Mouse (Mus musculus): Measurements from ENCODE around the gene Slc22a1. TPM values are rescaled to one million over a fixed set of nuclear protein-coding genes. Genes with fewer than 3 reads are reported as not detected.

Gene Slc22a1
- polyA plus RNA-seq, 1 experiment from 2014 or later: 1.6 TPM

DNA sequence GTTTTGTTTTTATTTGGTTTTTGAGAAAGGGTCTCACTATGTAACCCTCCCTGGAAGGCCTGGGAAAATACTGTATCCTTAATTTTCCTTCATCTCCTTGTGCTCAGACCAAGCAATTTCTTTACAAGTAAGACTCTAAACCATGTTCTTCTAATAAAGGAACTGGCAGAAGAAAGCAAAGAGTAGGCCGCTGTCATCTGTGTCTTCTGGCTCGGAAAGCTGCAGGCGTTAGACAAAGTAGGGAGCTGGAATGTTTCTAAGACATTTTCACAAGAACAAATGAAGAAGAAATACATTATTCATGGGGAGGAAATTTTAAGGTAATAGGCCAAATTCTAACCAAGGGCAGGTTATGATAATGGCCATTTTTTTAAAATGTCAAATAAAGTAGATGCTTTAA is 21.6 kb downstream of the Slc22a1 start:
- WGBS: 82% methylated on average over 3 of the region's 3 CpGs
- Histone ChIP-seq H3K27me3 (replicated peaks; ENCODE audit: insufficient read depth, low read length) (no peaks in the 10 kb centered on the region), H3K9me3 (ENCODE audit: low read length) (no peaks in the 10 kb centered on the region), H3K27ac (ENCODE audit: low read length) (no peak overlapping the region), H3K9ac (replicated peaks; ENCODE audit: low read depth) (no peak overlapping the region), H3K36me3 (ENCODE audit: insufficient read depth, low read length) (no peaks in the 10 kb centered on the region), H3K4me2 (replicated peaks; ENCODE audit: low read depth, low read length) (no peak overlapping the region), H3K4me3 (ENCODE audit: low read depth, low read length) (no peak overlapping the region), H3K4me1 (ENCODE audit: insufficient read depth, low read depth, low read length) (no peaks in the 10 kb centered on the region)
- TF ChIP-seq EP300 (IDR thresholded peaks at IDR 0.05): no peak
- TF ChIP-seq CTCF (IDR thresholded peaks at IDR 0.05): no peak
- ATAC-seq: no peak
- DNase-seq (ENCODE audit: low spot score): no peak

DNA sequence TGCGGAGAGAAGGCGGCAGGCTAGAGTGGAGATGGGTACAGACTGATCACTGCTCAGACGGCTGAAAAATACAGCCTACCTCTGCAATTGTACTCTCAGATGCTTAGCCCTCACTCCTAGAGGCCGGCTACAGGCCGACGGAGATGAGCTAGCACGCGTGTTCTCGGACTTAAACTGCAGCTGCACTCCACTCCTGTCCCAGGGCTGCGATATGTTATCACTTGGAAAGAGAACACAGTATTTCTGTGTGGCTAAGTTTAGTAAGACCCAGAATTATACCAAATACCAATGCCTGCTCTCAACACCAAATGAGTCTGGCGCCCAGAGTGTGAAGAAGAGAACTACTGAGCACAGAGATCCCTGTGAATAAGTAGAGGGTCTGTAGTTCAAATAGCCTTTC is 23.0 kb downstream of the Slc22a1 start:
- no peak overlapping the region for H3K4me3 ChIP-seq (ENCODE audit: low read depth, low read length)
- H3K36me3 ChIP-seq (ENCODE audit: insufficient read depth, low read length): no peaks in the 10 kb centered on the region
- DNase-seq (ENCODE audit: low spot score): no peak
- 90% methylated on average over 11 of the region's 11 CpGs for WGBS
- TF ChIP-seq EP300 (IDR thresholded peaks at IDR 0.05): no peak
- TF ChIP-seq CTCF (IDR thresholded peaks at IDR 0.05): no peak
- H3K4me2 ChIP-seq (replicated peaks; ENCODE audit: low read depth, low read length): no peak overlapping the region
- H3K9ac ChIP-seq (replicated peaks; ENCODE audit: low read depth): no peak overlapping the region
- H3K27ac ChIP-seq (ENCODE audit: low read length): no peak overlapping the region
- no peak for ATAC-seq
- no peaks in the 10 kb centered on the region for H3K9me3 ChIP-seq (ENCODE audit: low read length)
- no peaks in the 10 kb centered on the region for H3K4me1 ChIP-seq (ENCODE audit: insufficient read depth, low read depth, low read length)
- no peaks in the 10 kb centered on the region for H3K27me3 ChIP-seq (replicated peaks; ENCODE audit: insufficient read depth, low read length)

DNA sequence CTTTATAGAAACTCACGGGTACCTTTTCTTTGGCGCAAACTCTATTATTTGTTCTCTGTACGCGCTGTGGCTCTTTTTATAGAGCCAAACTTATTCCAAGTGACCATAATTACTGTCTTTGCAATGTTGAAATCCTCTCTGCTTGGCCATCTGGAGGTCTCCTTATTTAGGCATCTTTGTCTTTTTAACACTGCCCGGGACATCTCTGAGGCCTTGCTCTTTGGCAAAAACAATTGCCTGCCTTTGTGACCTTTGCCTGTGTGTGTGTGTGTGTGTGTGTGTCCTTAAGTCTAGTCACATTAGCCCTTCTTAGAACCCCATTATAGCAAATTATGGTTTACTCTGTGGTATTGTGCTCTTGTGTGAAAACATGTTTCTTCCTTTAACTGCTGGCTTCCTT is 30.2 kb downstream of the Slc22a1 start:
- no peaks in the 10 kb centered on the region for H3K9me3 ChIP-seq (ENCODE audit: low read length)
- H3K4me1 ChIP-seq (ENCODE audit: insufficient read depth, low read depth, low read length): no peaks in the 10 kb centered on the region
- WGBS: 58% methylated on average over 5 of the region's 5 CpGs
- H3K27me3 ChIP-seq (replicated peaks; ENCODE audit: insufficient read depth, low read length): no peaks in the 10 kb centered on the region
- no peak overlapping the region for H3K4me2 ChIP-seq (replicated peaks; ENCODE audit: low read depth, low read length)
- DNase-seq (ENCODE audit: low spot score): peak; percentile 86
- H3K9ac ChIP-seq (replicated peaks; ENCODE audit: low read depth): no peak overlapping the region
- no peak overlapping the region for H3K4me3 ChIP-seq (ENCODE audit: low read depth, low read length)
- no peaks in the 10 kb centered on the region for H3K36me3 ChIP-seq (ENCODE audit: insufficient read depth, low read length)
- peak overlapping the region; percentile 60 for H3K27ac ChIP-seq (ENCODE audit: low read length)
- peak; percentile 85 for ATAC-seq
- TF ChIP-seq EP300 (IDR thresholded peaks at IDR 0.05) (peak; percentile 39; the same call in 1 of the 2 replicates), CTCF (IDR thresholded peaks at IDR 0.05) (no peak)

DNA sequence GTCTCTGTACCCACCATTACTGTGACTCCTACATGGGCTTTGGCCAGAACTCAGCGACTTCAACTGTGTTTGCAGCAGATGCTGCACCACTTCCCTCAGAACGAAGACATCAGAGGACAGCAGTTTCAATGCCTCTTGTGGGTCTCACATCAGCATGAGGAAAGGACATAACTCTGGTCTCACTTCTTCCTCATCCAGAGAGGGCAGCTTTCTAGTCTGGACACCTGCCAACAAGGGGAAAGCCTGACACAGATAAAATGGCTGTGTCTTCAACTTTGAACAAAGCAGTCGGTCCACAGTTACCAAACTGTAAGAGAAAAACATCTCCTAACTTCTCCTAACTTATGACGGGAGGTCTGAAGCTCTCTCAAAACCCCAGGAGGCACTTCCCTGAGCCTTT is 34.5 kb downstream of the Slc22a1 start:
- H3K9me3 ChIP-seq (ENCODE audit: low read length): no peaks in the 10 kb centered on the region
- no peaks in the 10 kb centered on the region for H3K36me3 ChIP-seq (ENCODE audit: insufficient read depth, low read length)
- H3K4me1 ChIP-seq (ENCODE audit: insufficient read depth, low read depth, low read length): no peaks in the 10 kb centered on the region
- H3K4me3 ChIP-seq (ENCODE audit: low read depth, low read length): no peak overlapping the region
- no peak for TF ChIP-seq EP300 (IDR thresholded peaks at IDR 0.05)
- TF ChIP-seq CTCF (IDR thresholded peaks at IDR 0.05): no peak
- H3K27me3 ChIP-seq (replicated peaks; ENCODE audit: insufficient read depth, low read length): no peaks in the 10 kb centered on the region
- no peak overlapping the region for H3K27ac ChIP-seq (ENCODE audit: low read length)
- peak; percentile 6 for DNase-seq (ENCODE audit: low spot score)
- 50% methylated on average over 4 of the region's 4 CpGs for WGBS
- no peak for ATAC-seq
- H3K9ac ChIP-seq (replicated peaks; ENCODE audit: low read depth): no peak overlapping the region
- no peak overlapping the region for H3K4me2 ChIP-seq (replicated peaks; ENCODE audit: low read depth, low read length)

DNA sequence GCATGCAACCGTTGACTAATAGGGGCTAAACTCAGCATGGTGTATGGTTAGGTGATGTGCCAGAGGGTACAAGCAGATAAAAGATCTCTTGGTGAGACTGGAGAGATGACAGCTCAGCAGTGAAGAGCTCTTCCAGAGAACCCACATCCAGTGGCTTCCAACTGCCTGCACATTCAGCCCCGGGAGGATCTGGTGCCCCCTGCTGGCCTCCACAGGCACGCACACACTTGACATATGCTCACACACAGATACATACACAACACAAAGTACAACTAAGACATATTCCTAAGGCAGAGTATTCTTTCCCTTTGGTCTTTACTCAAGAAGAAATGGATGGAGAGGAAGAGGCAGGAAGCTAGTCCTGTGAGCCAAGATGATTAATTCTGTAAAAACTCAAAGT is 36.0 kb downstream of the Slc22a1 start:
- TF ChIP-seq CTCF (IDR thresholded peaks at IDR 0.05) (peak; percentile 16; the same call in 1 of the 2 replicates), EP300 (IDR thresholded peaks at IDR 0.05) (no peak)
- no peak for ATAC-seq
- 92% methylated on average over 3 of the region's 3 CpGs for WGBS
- DNase-seq (ENCODE audit: low spot score): no peak
- Histone ChIP-seq H3K4me3 (ENCODE audit: low read depth, low read length) (no peak overlapping the region), H3K27ac (ENCODE audit: low read length) (no peak overlapping the region), H3K4me1 (ENCODE audit: insufficient read depth, low read depth, low read length) (no peaks in the 10 kb centered on the region), H3K36me3 (ENCODE audit: insufficient read depth, low read length) (no peaks in the 10 kb centered on the region), H3K9ac (replicated peaks; ENCODE audit: low read depth) (no peak overlapping the region), H3K27me3 (replicated peaks; ENCODE audit: insufficient read depth, low read length) (no peaks in the 10 kb centered on the region), H3K4me2 (replicated peaks; ENCODE audit: low read depth, low read length) (no peak overlapping the region), H3K9me3 (ENCODE audit: low read length) (no peaks in the 10 kb centered on the region)

DNA sequence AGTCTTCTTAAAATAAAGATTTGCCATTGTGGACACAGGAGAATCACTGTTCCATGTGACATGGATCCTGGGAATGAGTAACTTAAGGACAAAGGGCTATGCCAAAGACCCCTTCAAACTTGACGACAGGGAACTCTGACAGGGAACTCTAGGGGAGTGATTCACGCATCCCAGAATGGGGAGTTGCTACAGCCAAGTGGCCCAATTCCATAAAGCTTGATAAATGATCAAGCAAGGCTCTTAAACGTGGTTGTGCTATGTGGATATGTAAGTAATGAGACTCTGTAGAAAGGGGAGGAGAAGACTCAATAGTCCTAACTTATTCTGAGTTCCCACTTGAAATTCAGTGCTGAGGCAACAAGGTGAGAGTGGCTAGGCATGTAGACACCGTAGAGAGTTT is 40.8 kb downstream of the Slc22a1 start:
- peak; percentile 62 for DNase-seq (ENCODE audit: low spot score)
- H3K27ac ChIP-seq (ENCODE audit: low read length): no peak overlapping the region
- WGBS: 36% methylated on average over 4 of the region's 4 CpGs

More for the DNA sequence above, 40.8 kb downstream of the Slc22a1 start:
- H3K4me3 ChIP-seq (ENCODE audit: low read depth, low read length): no peak overlapping the region
- no peaks in the 10 kb centered on the region for H3K9me3 ChIP-seq (ENCODE audit: low read length)
- H3K9ac ChIP-seq (replicated peaks; ENCODE audit: low read depth): no peak overlapping the region
- no peak overlapping the region for H3K4me2 ChIP-seq (replicated peaks; ENCODE audit: low read depth, low read length)
- TF ChIP-seq EP300 (IDR thresholded peaks at IDR 0.05) (no peak), CTCF (IDR thresholded peaks at IDR 0.05) (no peak)
- no peak for ATAC-seq
- H3K36me3 ChIP-seq (ENCODE audit: insufficient read depth, low read length): no peaks in the 10 kb centered on the region
- H3K4me1 ChIP-seq (ENCODE audit: insufficient read depth, low read depth, low read length): peaks cover 2% of the 10 kb centered on the region; the same call in 1 of the 2 replicates
- H3K27me3 ChIP-seq (replicated peaks; ENCODE audit: insufficient read depth, low read length): no peaks in the 10 kb centered on the region
